Mouse (Mus musculus) embryonic facial prominence, embryonic 10.5 days (tissue): ENCODE results near the gene Gatad2b. TPM values are rescaled to one million over a fixed set of nuclear protein-coding genes. Genes with fewer than 3 reads are reported as not detected.

Experiments used
- DNase-seq: peaks from one replicate; pipeline ENCODE4 v3.0.0-alpha.2; 2017; ENCODE audit warnings: low spot score
- H3K27ac ChIP-seq: fragments of 300-500 bp; sonication (generic); replicated peaks from 2 replicates; pipeline ENCODE4 v1.5.1; 2016; ENCODE audit warnings: mild to moderate bottlenecking
- H3K27me3 ChIP-seq: fragments of 300-500 bp; sonication (generic); replicated peaks from 2 replicates; pipeline ENCODE4 v1.6.1; 2016; ENCODE audit warnings: low read depth, mild to moderate bottlenecking; ENCODE audit not compliant: poor library complexity, severe bottlenecking
- H3K36me3 ChIP-seq: fragments of 300-500 bp; sonication (generic); replicated peaks from 2 replicates; pipeline ENCODE4 v1.6.1; 2016; ENCODE audit warnings: mild to moderate bottlenecking, moderate library complexity
- H3K4me1 ChIP-seq: fragments of 300-500 bp; sonication (generic); 2 replicates; pipeline ENCODE4 v1.6.1; 2016
- H3K4me3 ChIP-seq: fragments of 300-500 bp; sonication (generic); 2 replicates; pipeline ENCODE4 v1.5.1; 2016; ENCODE audit warnings: mild to moderate bottlenecking, moderate library complexity
- H3K9me3 ChIP-seq: fragments of 300-500 bp; sonication (generic); 2 replicates; pipeline ENCODE4 v1.6.1; 2016; ENCODE audit warnings: mild to moderate bottlenecking
- WGBS: fragments of 180-500 bp; shearing (Covaris S2); methylation state at CpG from one replicate; pipeline ENCODE4 v1.1.7; 2016; 5-methylcytosine and 5-hydroxymethylcytosine counted together
- polyA plus RNA-seq: library from polyadenylated mRNA; unstranded; fragments of >200 nt; fragmentation: Nextera tagmentation; extraction: Ambion mirVana; gene quantifications from 2 replicates; pipeline ENCODE4 v1.2.1, GENCODE M21; 2016

The Gatad2b gene
- polyA plus RNA-seq, 1 experiment from 2014 or later, result 13.6 TPM

- peak; percentile 24 for DNase-seq
- Histone ChIP-seq H3K27me3 (no peaks in the 10 kb centered on the region), H3K4me1 (peaks cover 23% of the 10 kb centered on the region; the same call in 1 of the 2 replicates), H3K4me3 (no peak overlapping the region), H3K27ac (peak overlapping the region; percentile 52; the same call in 1 of the 2 replicates), H3K9me3 (no peaks in the 10 kb centered on the region), H3K36me3 (no peaks in the 10 kb centered on the region)
- 71% methylated on average over 1 of the region's 1 CpGs for WGBS
Measured at GRCm38 (mm10) chr3:90376247-90376585, 83.2 kb downstream of the Gatad2b start.

DNA sequence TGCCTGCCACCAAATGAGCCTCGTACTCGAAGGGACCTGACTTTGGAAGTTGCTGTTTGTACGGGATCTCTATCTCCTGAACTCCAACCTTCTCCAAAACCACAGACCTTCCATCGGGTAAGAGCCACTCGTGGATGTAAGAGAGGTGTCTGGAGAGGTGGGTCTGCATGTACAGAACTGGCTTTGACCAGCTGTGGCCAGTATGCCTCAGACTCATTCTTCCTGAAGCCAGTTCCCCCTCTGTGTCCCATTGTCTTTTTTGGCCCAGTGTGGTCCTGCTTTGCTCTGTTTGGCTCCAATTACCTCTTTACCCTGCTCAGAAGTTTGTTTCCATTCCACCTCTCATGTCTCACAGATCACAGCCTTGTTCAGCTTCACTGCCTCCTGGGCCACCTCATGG, 85.5 kb downstream of the Gatad2b start:
- no peaks in the 10 kb centered on the region for H3K9me3 ChIP-seq
- no peak overlapping the region for H3K4me3 ChIP-seq
- H3K27me3 ChIP-seq, result no peaks in the 10 kb centered on the region
- 0 out of 2 replicates have a peak overlapping the region, but pooled peaks have one; percentile 14 for H3K27ac ChIP-seq
- no peak for DNase-seq
- peaks cover 30% of the 10 kb centered on the region; the same call in 1 of the 2 replicates for H3K4me1 ChIP-seq
- WGBS, result 87% methylated on average over 5 of the region's 5 CpGs
- H3K36me3 ChIP-seq, result no peaks in the 10 kb centered on the region

GRCm38 (mm10) chr3:90381727-90382126, 88.7 kb downstream of the Gatad2b start:
- no peaks in the 10 kb centered on the region for H3K27me3 ChIP-seq
- H3K36me3 ChIP-seq, result peaks cover 30% of the 10 kb centered on the region
- 0 out of 2 replicates have a peak overlapping the region, but pooled peaks have one; percentile 8 for H3K27ac ChIP-seq
- WGBS, result 77% methylated on average over 11 of the region's 11 CpGs
- peaks cover 42% of the 10 kb centered on the region for H3K4me1 ChIP-seq
- DNase-seq, result no peak
- no peaks in the 10 kb centered on the region for H3K9me3 ChIP-seq
- H3K4me3 ChIP-seq, result no peak overlapping the region

GRCm38 (mm10) chr3:90383690-90384089, 90.7 kb downstream of the Gatad2b start:
- no peak overlapping the region for H3K27ac ChIP-seq
- WGBS, result 94% methylated on average over 4 of the region's 4 CpGs
- H3K4me1 ChIP-seq, result peaks cover 49% of the 10 kb centered on the region
- no peaks in the 10 kb centered on the region for H3K9me3 ChIP-seq
- no peak overlapping the region for H3K4me3 ChIP-seq
- DNase-seq, result no peak
- H3K36me3 ChIP-seq, result peaks cover 41% of the 10 kb centered on the region
- no peaks in the 10 kb centered on the region for H3K27me3 ChIP-seq

DNA sequence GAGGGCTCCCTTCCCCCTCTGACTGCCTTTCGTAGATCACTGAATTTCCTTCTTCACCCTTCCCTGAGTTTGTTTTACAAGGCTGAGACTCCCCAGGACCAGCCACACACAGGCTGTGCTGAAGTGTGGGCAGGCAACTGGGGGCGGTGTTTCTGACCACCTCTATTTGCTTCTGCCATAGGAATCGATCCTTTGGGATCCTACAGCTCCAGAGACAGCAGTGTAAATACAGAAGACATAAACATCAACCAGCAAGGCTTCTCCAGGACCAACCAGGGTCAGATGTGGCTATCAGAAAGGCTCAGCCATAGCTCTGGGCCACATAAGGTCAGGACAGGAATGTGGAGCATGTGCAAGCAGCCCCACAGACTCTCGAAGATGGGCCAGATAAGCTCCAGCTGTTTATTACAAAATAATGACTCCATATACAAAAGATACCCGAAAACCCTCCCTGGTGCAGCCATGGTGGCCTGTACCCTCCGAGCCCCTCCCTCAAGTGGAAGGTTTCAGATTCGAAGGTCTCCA, 91.9 kb downstream of the Gatad2b start:
- H3K4me3 ChIP-seq, result no peak overlapping the region
- WGBS, result 66% methylated on average over 7 of the region's 7 CpGs
- H3K27me3 ChIP-seq, result no peaks in the 10 kb centered on the region
- peaks cover 41% of the 10 kb centered on the region for H3K36me3 ChIP-seq
- 0 out of 2 replicates have a peak overlapping the region, but pooled peaks have one; percentile 24 for H3K27ac ChIP-seq
- DNase-seq, result no peak
- H3K9me3 ChIP-seq, result no peaks in the 10 kb centered on the region
- H3K4me1 ChIP-seq, result peaks cover 61% of the 10 kb centered on the region

GRCm38 (mm10) chr3:90386817-90387216, 93.8 kb downstream of the Gatad2b start:
- H3K36me3 ChIP-seq, result peaks cover 53% of the 10 kb centered on the region
- no peaks in the 10 kb centered on the region for H3K27me3 ChIP-seq
- 92% methylated on average over 10 of the region's 10 CpGs for WGBS
- DNase-seq, result no peak
- no peaks in the 10 kb centered on the region for H3K9me3 ChIP-seq
- H3K27ac ChIP-seq, result no peak overlapping the region
- H3K4me3 ChIP-seq, result no peak overlapping the region
- peaks cover 74% of the 10 kb centered on the region for H3K4me1 ChIP-seq

DNA sequence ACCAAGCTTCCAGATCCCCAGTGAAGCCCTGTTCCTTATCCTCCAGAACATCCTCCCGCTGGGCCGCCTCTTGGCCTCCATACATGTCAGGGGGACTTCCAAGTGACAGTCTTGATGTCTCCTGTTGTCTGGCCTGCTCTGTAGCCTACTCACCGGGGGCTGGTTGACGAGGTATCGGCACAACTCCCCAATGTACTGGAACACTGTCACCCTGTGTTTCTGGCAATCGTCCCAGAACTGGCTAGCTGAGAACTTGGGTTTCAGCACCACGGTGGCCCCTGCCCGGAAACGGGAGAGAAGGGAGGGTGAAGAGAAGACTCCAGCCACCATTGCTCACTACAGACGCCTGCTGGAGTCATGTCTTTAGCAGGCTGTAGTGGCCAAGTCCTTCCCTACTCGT, 94.5 kb downstream of the Gatad2b start:
- H3K27ac ChIP-seq, result no peak overlapping the region
- 81% methylated on average over 11 of the region's 11 CpGs for WGBS
- peaks cover 74% of the 10 kb centered on the region for H3K4me1 ChIP-seq
- peaks cover 60% of the 10 kb centered on the region for H3K36me3 ChIP-seq
- no peaks in the 10 kb centered on the region for H3K27me3 ChIP-seq
- no peak for DNase-seq
- H3K4me3 ChIP-seq, result peak overlapping the region; percentile 73; the same call in 1 of the 2 replicates
- H3K9me3 ChIP-seq, result no peaks in the 10 kb centered on the region

GRCm38 (mm10) chr3:90388192-90388591, 95.2 kb downstream of the Gatad2b start:
- Histone ChIP-seq H3K4me1 (peaks cover 74% of the 10 kb centered on the region), H3K36me3 (peaks cover 67% of the 10 kb centered on the region), H3K9me3 (no peaks in the 10 kb centered on the region), H3K4me3 (peak overlapping the region; percentile 73), H3K27me3 (no peaks in the 10 kb centered on the region), H3K27ac (no peak overlapping the region)
- DNase-seq, result no peak
- 84% methylated on average over 4 of the region's 4 CpGs for WGBS

- no peaks in the 10 kb centered on the region for H3K9me3 ChIP-seq
- H3K27ac ChIP-seq, result peak overlapping the region; percentile 93
- 3% methylated on average over 53 of the region's 53 CpGs for WGBS
- H3K4me3 ChIP-seq, result peak overlapping the region; percentile 73
- peaks cover 72% of the 10 kb centered on the region for H3K4me1 ChIP-seq
- peaks cover 70% of the 10 kb centered on the region for H3K36me3 ChIP-seq
- DNase-seq, result peak; percentile 82
- H3K27me3 ChIP-seq, result no peaks in the 10 kb centered on the region
Measured at GRCm38 (mm10) chr3:90388726-90389510, 95.9 kb downstream of the Gatad2b start.

- peak; percentile 84 for DNase-seq
- WGBS, result 1% methylated on average over 55 of the region's 55 CpGs
- no peaks in the 10 kb centered on the region for H3K27me3 ChIP-seq
- H3K4me1 ChIP-seq, result peaks cover 68% of the 10 kb centered on the region
- H3K36me3 ChIP-seq, result peaks cover 72% of the 10 kb centered on the region
- peak within 1 kb of the TSS; percentile 93 for H3K27ac ChIP-seq
- no peaks in the 10 kb centered on the region for H3K9me3 ChIP-seq
- peak within 1 kb of the TSS; percentile 73 for H3K4me3 ChIP-seq
Measured at GRCm38 (mm10) chr3:90389511-90390490, 96.8 kb downstream of the Gatad2b start, which contains the start of gene Slc27a3. Gene Slc27a3 (minus strand): TSS chr3:90389938.

DNA sequence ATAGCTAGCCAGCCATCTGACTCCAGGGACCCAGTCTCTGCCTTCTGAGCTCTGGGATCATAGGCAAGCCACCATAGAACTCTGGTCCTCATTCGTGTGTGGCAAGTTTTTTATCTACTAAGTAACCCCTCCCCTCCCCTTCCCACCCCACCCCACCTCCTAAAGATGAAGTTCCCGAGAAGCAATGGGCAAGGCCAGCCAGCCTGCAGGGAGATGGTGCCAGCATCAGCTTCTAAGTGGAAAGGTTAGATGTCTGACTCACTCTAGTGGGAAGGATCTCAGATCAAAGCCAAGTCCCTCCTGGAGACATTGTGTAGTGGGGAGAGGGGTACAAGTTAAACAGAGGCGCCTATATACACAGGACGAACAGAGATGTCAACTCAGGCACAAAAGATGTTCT, 98.0 kb downstream of the Gatad2b start:
- DNase-seq, result no peak
- H3K9me3 ChIP-seq, result no peaks in the 10 kb centered on the region
- no peaks in the 10 kb centered on the region for H3K27me3 ChIP-seq
- peak overlapping the region; percentile 73; the same call in 1 of the 2 replicates for H3K4me3 ChIP-seq
- peaks cover 57% of the 10 kb centered on the region for H3K4me1 ChIP-seq
- WGBS, result 72% methylated on average over 4 of the region's 4 CpGs
- H3K36me3 ChIP-seq, result peaks cover 72% of the 10 kb centered on the region
- peak overlapping the region; percentile 93 for H3K27ac ChIP-seq

DNA sequence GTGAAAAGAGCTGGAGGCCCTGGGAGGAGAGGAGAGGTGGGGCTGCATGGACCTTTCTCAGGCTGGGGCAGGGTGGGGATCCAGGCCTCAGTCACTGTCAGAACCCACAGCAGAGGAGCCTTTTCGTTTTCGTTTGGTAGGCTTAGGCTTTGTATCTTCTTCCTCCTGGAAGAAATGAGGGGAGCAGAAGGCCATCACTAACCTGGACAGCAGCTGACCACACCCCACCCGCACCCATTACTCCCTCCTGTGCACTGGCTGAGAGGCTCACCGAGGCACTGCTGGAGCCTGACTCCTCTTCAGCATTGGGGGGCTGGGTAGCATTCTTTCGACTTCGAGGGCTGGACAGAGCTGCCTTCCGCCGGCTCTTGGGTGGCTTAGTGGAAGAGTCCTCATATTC, 99.0 kb downstream of the Gatad2b start:
- no peak for DNase-seq
- H3K9me3 ChIP-seq, result no peaks in the 10 kb centered on the region
- H3K4me1 ChIP-seq, result peaks cover 49% of the 10 kb centered on the region
- H3K27ac ChIP-seq, result no peak overlapping the region
- no peaks in the 10 kb centered on the region for H3K27me3 ChIP-seq
- peaks cover 72% of the 10 kb centered on the region for H3K36me3 ChIP-seq
- no peak overlapping the region for H3K4me3 ChIP-seq
- 92% methylated on average over 8 of the region's 8 CpGs for whole genome bisulfite sequencing
